Mouse (Mus musculus) layer of hippocampus, adult 8-10 months (tissue): ENCODE data around the gene Nuf2. TPM values are rescaled to one million over a fixed set of nuclear protein-coding genes. Genes with fewer than 3 reads are reported as not detected.
A peak's percentile ranks its signal among the peaks of the same experiment; 100 is the strongest.

Experiments used
- DNase-seq, 2 experiments: peaks; one replicate each; pipeline ENCODE4 v3.0.0; 2022; ENCODE audit warnings: low spot score in 2 of 2
- total RNA-seq, 4 experiments: library from RNA; stranded (reverse); gene quantifications; 2 replicates each; pipeline ENCODE4 v1.2.4; 2022

The Nuf2 gene
- total RNA-seq, 4 experiments from 2014 or later = 3.7 to 4.8 (median 4.4) TPM

DNA sequence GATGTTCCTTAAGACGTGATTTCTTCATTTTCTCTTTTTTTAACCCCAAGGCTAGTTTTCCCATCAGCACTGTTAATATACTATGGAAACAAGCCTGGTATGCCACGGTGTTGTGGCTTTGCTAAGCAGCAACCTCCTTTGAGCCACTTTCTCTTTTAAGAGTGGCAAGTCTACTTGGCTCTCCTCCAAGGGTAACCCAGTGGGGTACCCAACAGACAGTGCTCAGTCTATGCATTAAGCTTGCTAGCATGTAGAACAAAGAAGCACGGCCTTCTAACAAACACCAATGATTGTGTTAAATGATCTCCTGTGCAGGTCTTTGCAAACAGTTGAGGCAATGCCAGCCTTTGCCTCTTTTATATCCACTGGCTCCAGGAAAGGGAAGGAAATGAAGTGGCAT lies 60.1 kb downstream of the Nuf2 start:
- DNase-seq = no peak

DNA sequence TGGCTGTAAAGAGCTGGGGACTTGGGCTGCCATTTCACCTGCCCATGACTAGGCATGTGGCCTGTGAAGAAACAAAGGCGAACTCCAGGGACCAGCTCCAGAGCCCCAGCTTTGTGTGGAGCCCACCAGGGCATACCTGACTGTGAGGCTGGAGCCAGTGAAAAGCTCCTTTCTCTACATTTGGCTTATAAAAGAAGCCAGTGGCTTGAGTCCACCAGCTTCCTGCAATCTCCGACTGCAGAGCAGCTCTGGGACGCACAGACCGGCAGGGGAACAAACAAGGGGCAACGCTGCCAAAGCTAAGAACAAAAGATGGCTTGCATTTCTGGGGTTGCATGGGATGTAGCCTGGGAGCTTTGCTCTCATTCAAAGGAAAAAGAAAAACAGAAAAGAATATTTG lies 63.5 kb downstream of the Nuf2 start:
- DNase-seq = peak; percentile 58 to 77

DNA sequence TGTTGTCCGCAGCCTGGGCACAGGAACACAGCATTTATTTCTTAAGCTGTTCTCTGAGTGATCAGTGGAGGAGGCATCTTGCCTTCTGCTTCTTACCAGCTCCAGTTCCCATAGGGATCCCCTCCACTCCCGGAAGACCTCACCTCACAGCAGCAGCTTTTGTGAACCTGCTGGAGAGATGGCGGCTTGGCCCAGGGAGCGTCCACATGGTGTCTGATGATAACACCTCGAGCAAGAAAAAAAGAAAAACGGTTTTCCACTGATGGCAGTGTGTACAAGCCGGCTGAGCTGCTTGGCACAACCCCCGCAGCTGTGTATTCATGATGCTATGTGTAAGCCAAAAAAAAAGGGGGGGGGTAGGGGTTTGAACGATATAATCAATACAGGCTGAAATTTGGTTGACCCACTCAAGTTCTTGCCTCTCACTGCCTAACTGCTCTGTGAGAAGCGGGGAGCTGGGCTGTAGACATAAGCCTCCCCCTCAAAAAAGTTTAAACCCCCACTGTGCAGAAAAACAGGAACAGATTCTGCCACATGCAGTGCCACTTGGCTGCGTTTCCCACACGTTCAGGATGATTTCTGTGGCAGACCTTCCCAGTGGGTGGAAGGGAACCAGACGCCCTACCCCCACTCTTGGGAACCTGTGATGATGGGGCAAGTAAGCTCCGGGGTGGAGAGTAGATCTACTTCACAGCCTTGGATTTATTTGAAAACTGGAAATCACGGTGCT lies 68.7 kb downstream of the Nuf2 start:
- peak; percentile 86 to 88 for DNase-seq

DNA sequence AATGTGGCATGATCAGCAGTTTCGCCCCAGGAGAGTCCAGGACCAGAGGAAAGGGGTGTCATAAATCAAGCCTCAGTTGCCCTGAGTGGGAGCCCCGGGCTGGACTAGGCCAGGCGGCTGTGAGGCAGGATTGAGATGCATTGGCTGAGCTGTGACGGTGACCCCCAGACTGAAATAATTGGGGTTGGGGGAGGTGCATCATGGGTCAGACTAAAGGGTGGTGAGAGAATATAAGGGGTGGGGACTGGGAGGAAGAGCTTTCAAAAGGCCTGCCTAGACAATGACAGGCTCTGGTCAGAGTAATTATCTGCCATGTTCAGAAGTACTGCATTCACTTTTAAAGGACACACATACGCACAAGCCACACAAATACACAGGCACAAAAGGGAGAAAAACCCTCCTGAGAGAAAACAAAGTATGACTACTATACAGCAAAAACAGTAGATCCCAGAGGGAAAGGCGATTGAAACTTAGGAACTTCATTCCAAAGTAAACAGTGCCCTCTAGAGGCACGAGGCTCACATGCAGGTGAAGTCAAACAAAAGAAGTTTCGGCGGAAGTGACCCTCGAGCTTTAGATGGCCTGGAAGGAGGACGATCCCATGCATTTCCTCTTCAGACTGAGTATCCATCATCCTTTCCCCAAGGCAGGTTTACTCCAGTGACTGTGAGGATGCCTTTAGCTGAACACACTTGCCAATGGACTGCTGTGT lies 72.0 kb downstream of the Nuf2 start:
- DNase-seq = peak in 1 of 2 experiments; percentile 54

Other genes starting within 250 kb of the Nuf2 start
- 10 to 100 TPM; 45.9 to 53.6 (median 51.3) TPM for gene Rgs5, start 124.0 kb upstream of the Nuf2 start, total RNA-seq
- gene Rgs4, start 216.2 kb upstream of the Nuf2 start, total RNA-seq = 100 to 1,000 TPM in 3 of 4 experiments, 10 to 100 TPM in 1; 99.7 to 131 (median 122) TPM